ENCODE assay signal across 16 mouse cellular contexts in genomic region chr4:116829364-116830069, GRCm38 (mm10). TPM values are rescaled to one million over a fixed set of nuclear protein-coding genes. Genes with fewer than 3 reads are reported as not detected.
A peak's percentile ranks its signal among the peaks of the same experiment; 100 is the strongest.
DNase-seq lines count a peak whose midpoint lies in the region; ATAC-seq and TF ChIP-seq lines count a peak whose summit lies in the region.
"Had no signal": no experiment of that assay in that cellular context is flagged by ENCODE, and none has a peak within 500 bp of the region (broad histone marks: within the 10 kb centered on the region; RNA-seq: fewer than 3 reads in every experiment).

No protein-coding gene starts in this region.

- H3K4me1 ChIP-seq in stomach, embryonic 16.5 days (ENCODE audit: control insufficient read depth, insufficient read depth, low read length) = peaks cover 3% of the 10 kb centered on the region; the same call in 1 of the 2 replicates
- no peaks in the 10 kb centered on the region; the same call in 1 of the 2 replicates for H3K4me1 ChIP-seq in stomach, postnatal 0 days (replicated peaks; ENCODE audit: control insufficient read depth, insufficient read depth)
- H3K4me1 ChIP-seq in hindbrain, embryonic 11.5 days (replicated peaks; ENCODE audit: control insufficient read depth, insufficient read depth, low read length) = no peaks in the 10 kb centered on the region
- peaks cover 15% of the 10 kb centered on the region for H3K4me1 ChIP-seq in midbrain, embryonic 11.5 days (ENCODE audit: control insufficient read depth, insufficient read depth, low read length)

- no peak overlapping the region for H3K4me3 ChIP-seq in stomach, embryonic 16.5 days (replicated peaks; ENCODE audit: low read length)
- no peak overlapping the region for H3K4me3 ChIP-seq in stomach, postnatal 0 days (ENCODE audit: low read depth, low read length)
- H3K4me3 ChIP-seq in hindbrain, embryonic 11.5 days (ENCODE audit: low read depth, low read length) = no peak overlapping the region
- no peak overlapping the region for H3K4me3 ChIP-seq in midbrain, embryonic 11.5 days (ENCODE audit: low read depth, low read length)
- H3K4me3 ChIP-seq: gastrocnemius, adult 2 months; heart, embryonic 13.5 days; liver, embryonic 12.5 days had no signal

- whole genome bisulfite sequencing in stomach, embryonic 16.5 days = 44% methylated on average over 6 of the region's 6 CpGs
- WGBS in stomach, postnatal 0 days = 44% methylated on average over 6 of the region's 6 CpGs
- WGBS in hindbrain, embryonic 11.5 days = 43% methylated on average over 6 of the region's 6 CpGs
- 31% methylated on average over 6 of the region's 6 CpGs for WGBS in midbrain, embryonic 11.5 days

- TF ChIP-seq EP300 in stomach, postnatal 0 days (optimal IDR thresholded peaks at IDR 0.05) = no peak

- DNase-seq in stomach, postnatal 0 days (ENCODE audit: low spot score) = no peak
- DNase-seq in hindbrain, embryonic 11.5 days (ENCODE audit: low spot score) = peak; percentile 43
- no peak for DNase-seq in midbrain, embryonic 11.5 days (ENCODE audit: low spot score, missing footprints)
- no peak for DNase-seq in gastrocnemius, adult 18-20 months (ENCODE audit: low spot score)
- DNase-seq in frontal cortex, postnatal 14 days (ENCODE audit: low spot score in 2 of 2) = no peak
- DNase-seq: cerebellum, adult 11 months; gastrocnemius, adult 2 months; right cerebral cortex, adult 18-20 months; thymus, postnatal 36 days had no signal

- H3K9ac ChIP-seq in stomach, embryonic 16.5 days (ENCODE audit: low read length) = 0 out of 2 replicates have a peak overlapping the region, but pooled peaks have one; percentile 25
- H3K9ac ChIP-seq in stomach, postnatal 0 days (ENCODE audit: low read length) = no peak overlapping the region
- H3K9ac ChIP-seq in hindbrain, embryonic 11.5 days (ENCODE audit: low read depth, low read length) = peak overlapping the region; percentile 38; the same call in 1 of the 2 replicates
- H3K9ac ChIP-seq in midbrain, embryonic 11.5 days (ENCODE audit: low read length) = peak overlapping the region; percentile 53
- H3K9ac ChIP-seq: heart, embryonic 13.5 days; liver, embryonic 12.5 days had no signal

- no peak overlapping the region for H3K27ac ChIP-seq in stomach, embryonic 16.5 days (ENCODE audit: low read length)
- no peak overlapping the region for H3K27ac ChIP-seq in stomach, postnatal 0 days (replicated peaks)
- H3K27ac ChIP-seq in hindbrain, embryonic 11.5 days (ENCODE audit: low read depth, low read length) = peak overlapping the region; percentile 73
- peak overlapping the region; percentile 65 for H3K27ac ChIP-seq in midbrain, embryonic 11.5 days (ENCODE audit: low read depth, low read length)
- H3K27ac ChIP-seq: gastrocnemius, adult 2 months; heart, embryonic 13.5 days; liver, embryonic 12.5 days had no signal

- H3K27me3 ChIP-seq in stomach, embryonic 16.5 days (ENCODE audit: control insufficient read depth, insufficient read depth, low read length) = no peaks in the 10 kb centered on the region
- no peaks in the 10 kb centered on the region for H3K27me3 ChIP-seq in stomach, postnatal 0 days (ENCODE audit: control insufficient read depth, insufficient read depth, low read length)
- no peaks in the 10 kb centered on the region for H3K27me3 ChIP-seq in hindbrain, embryonic 11.5 days (ENCODE audit: control insufficient read depth, insufficient read depth, low read length)
- no peaks in the 10 kb centered on the region for H3K27me3 ChIP-seq in midbrain, embryonic 11.5 days (ENCODE audit: control insufficient read depth, insufficient read depth, low read length)
- H3K27me3 ChIP-seq: CH12.LX; heart, embryonic 13.5 days; liver, embryonic 12.5 days had no signal

- TF ChIP-seq CTCF in stomach, postnatal 0 days (IDR thresholded peaks at IDR 0.05; ENCODE audit: low read depth) = no peak

- no peak overlapping the region for H3K4me2 ChIP-seq in stomach, embryonic 16.5 days (ENCODE audit: low read depth, low read length)
- H3K4me2 ChIP-seq in stomach, postnatal 0 days (replicated peaks; ENCODE audit: low read depth) = no peak overlapping the region
- no peak overlapping the region for H3K4me2 ChIP-seq in hindbrain, embryonic 11.5 days (replicated peaks; ENCODE audit: low read depth, low read length)
- peak overlapping the region; percentile 13; the same call in 1 of the 2 replicates for H3K4me2 ChIP-seq in midbrain, embryonic 11.5 days
- H3K4me2 ChIP-seq: heart, embryonic 13.5 days; liver, embryonic 12.5 days had no signal

- no peaks in the 10 kb centered on the region for H3K36me3 ChIP-seq in stomach, embryonic 16.5 days (ENCODE audit: control insufficient read depth, insufficient read depth, low read length)
- no peaks in the 10 kb centered on the region for H3K36me3 ChIP-seq in stomach, postnatal 0 days (ENCODE audit: control insufficient read depth, insufficient read depth, low read length)
- H3K36me3 ChIP-seq in hindbrain, embryonic 11.5 days (ENCODE audit: control insufficient read depth, insufficient read depth, low read length) = no peaks in the 10 kb centered on the region
- no peaks in the 10 kb centered on the region for H3K36me3 ChIP-seq in midbrain, embryonic 11.5 days (ENCODE audit: control insufficient read depth, insufficient read depth, low read length)
- H3K36me3 ChIP-seq: heart, embryonic 13.5 days; liver, embryonic 12.5 days had no signal

- no peak for ATAC-seq in stomach, embryonic 16.5 days (ENCODE audit: insufficient read depth, low FRiP score)
- ATAC-seq in stomach, postnatal 0 days (ENCODE audit: low FRiP score, low TSS enrichment) = no peak
- ATAC-seq in hindbrain, embryonic 11.5 days (ENCODE audit: low FRiP score) = peak; percentile 21
- ATAC-seq in midbrain, embryonic 11.5 days (ENCODE audit: low FRiP score) = peak; percentile 19; the same call in 1 of the 2 replicates
- no peak for ATAC-seq in megakaryocyte progenitor cell, adult 5-6 weeks (replicated peaks; ENCODE audit: poor library complexity)
- no peak for ATAC-seq in monocyte, adult 5-6 weeks (replicated peaks; ENCODE audit: insufficient number of reproducible peaks, low FRiP score, low TSS enrichment, poor library complexity, severe bottlenecking)
- ATAC-seq: intestine, embryonic 16.5 days; liver, embryonic 12.5 days had no signal

- H3K9me3 ChIP-seq in stomach, embryonic 16.5 days (replicated peaks; ENCODE audit: control insufficient read depth, low read length) = no peaks in the 10 kb centered on the region
- H3K9me3 ChIP-seq in stomach, postnatal 0 days (ENCODE audit: control insufficient read depth, low read length) = no peaks in the 10 kb centered on the region
- no peaks in the 10 kb centered on the region for H3K9me3 ChIP-seq in hindbrain, embryonic 11.5 days (ENCODE audit: control insufficient read depth, low read length)
- no peaks in the 10 kb centered on the region for H3K9me3 ChIP-seq in midbrain, embryonic 11.5 days (ENCODE audit: control insufficient read depth, low read length)
- H3K9me3 ChIP-seq: heart, embryonic 13.5 days; liver, embryonic 12.5 days had no signal

RNA-seq across cellular contexts. Expression of gene Hpdl, which starts 8.0 kb away (rescaled TPM):
- 0.57 and 0.94 TPM in 2 replicates for polyA plus RNA-seq in stomach, embryonic 16.5 days (2015; fragmentation: Nextera tagmentation; extraction: Ambion mirVana)
- polyA plus RNA-seq in stomach, postnatal 0 days (2015; fragmentation: Nextera tagmentation; extraction: Ambion mirVana) = 0.51 and 0.85 TPM in 2 replicates
- 0.63 and 1.0 TPM in 2 replicates for polyA plus RNA-seq in hindbrain, embryonic 11.5 days (2014; fragmentation: Nextera tagmentation; extraction: Ambion mirVana)
- 0.51 and 0.81 TPM in 2 replicates for polyA plus RNA-seq in midbrain, embryonic 11.5 days (2014; fragmentation: Nextera tagmentation; extraction: Ambion mirVana)
- 1 to 10 TPM; 1.1 to 1.6 TPM for total RNA-seq in gastrocnemius, adult 18-20 months (2021)
- 0.10 TPM in 1 of 2 replicates, not detected in the other for total RNA-seq in megakaryocyte progenitor cell, adult 5-6 weeks (2015)
- 0.27 TPM in 1 of 2 replicates, not detected in the other for total RNA-seq in megakaryocyte progenitor cell, adult 5-6 weeks (2017)
- not detected in 3 replicates for total RNA-seq in monocyte, adult 5-6 weeks (2017)

RNA-seq across cellular contexts. Expression of gene Mutyh, which starts 22.0 kb away (rescaled TPM):
- polyA plus RNA-seq in stomach, embryonic 16.5 days (2015; fragmentation: Nextera tagmentation; extraction: Ambion mirVana) = 11.6 and 12.0 TPM in 2 replicates
- polyA plus RNA-seq in stomach, postnatal 0 days (2015; fragmentation: Nextera tagmentation; extraction: Ambion mirVana) = 3.1 and 3.9 TPM in 2 replicates
- 14.4 and 16.6 TPM in 2 replicates for polyA plus RNA-seq in hindbrain, embryonic 11.5 days (2014; fragmentation: Nextera tagmentation; extraction: Ambion mirVana)
- polyA plus RNA-seq in midbrain, embryonic 11.5 days (2014; fragmentation: Nextera tagmentation; extraction: Ambion mirVana) = 13.9 and 18.2 TPM in 2 replicates
- under 1 TPM; 0.80 to 0.88 TPM for total RNA-seq in gastrocnemius, adult 18-20 months (2021)
- 10.7 and 13.3 TPM in 2 replicates for total RNA-seq in megakaryocyte progenitor cell, adult 5-6 weeks (2015)
- 5.2 and 8.4 TPM in 2 replicates for total RNA-seq in megakaryocyte progenitor cell, adult 5-6 weeks (2017)
- 3.2 to 8.0 TPM (median 4.5 TPM) in 3 replicates for total RNA-seq in monocyte, adult 5-6 weeks (2017)

RNA-seq across cellular contexts. Expression of gene Toe1, which starts 22.1 kb away (rescaled TPM):
- polyA plus RNA-seq in stomach, embryonic 16.5 days (2015; fragmentation: Nextera tagmentation; extraction: Ambion mirVana) = 28.4 and 31.9 TPM in 2 replicates
- 16.0 and 17.3 TPM in 2 replicates for polyA plus RNA-seq in stomach, postnatal 0 days (2015; fragmentation: Nextera tagmentation; extraction: Ambion mirVana)
- 33.4 and 34.0 TPM in 2 replicates for polyA plus RNA-seq in hindbrain, embryonic 11.5 days (2014; fragmentation: Nextera tagmentation; extraction: Ambion mirVana)
- 33.7 and 34.1 TPM in 2 replicates for polyA plus RNA-seq in midbrain, embryonic 11.5 days (2014; fragmentation: Nextera tagmentation; extraction: Ambion mirVana)
- 1 to 10 TPM; 3.7 to 4.7 TPM for total RNA-seq in gastrocnemius, adult 18-20 months (2021)
- 17.4 and 18.2 TPM in 2 replicates for total RNA-seq in megakaryocyte progenitor cell, adult 5-6 weeks (2015)
- 33.9 and 42.0 TPM in 2 replicates for total RNA-seq in megakaryocyte progenitor cell, adult 5-6 weeks (2017)
- 32.9 to 53.5 TPM (median 37.8 TPM) in 3 replicates for total RNA-seq in monocyte, adult 5-6 weeks (2017)

RNA-seq across cellular contexts. Expression of gene Zswim5, which starts 47.7 kb away (rescaled TPM):
- 0.44 and 0.56 TPM in 2 replicates for polyA plus RNA-seq in stomach, embryonic 16.5 days (2015; fragmentation: Nextera tagmentation; extraction: Ambion mirVana)
- polyA plus RNA-seq in stomach, postnatal 0 days (2015; fragmentation: Nextera tagmentation; extraction: Ambion mirVana) = 0.04 and 0.06 TPM in 2 replicates
- 9.8 and 10.4 TPM in 2 replicates for polyA plus RNA-seq in hindbrain, embryonic 11.5 days (2014; fragmentation: Nextera tagmentation; extraction: Ambion mirVana)
- polyA plus RNA-seq in midbrain, embryonic 11.5 days (2014; fragmentation: Nextera tagmentation; extraction: Ambion mirVana) = 8.7 and 10.1 TPM in 2 replicates
- under 1 TPM; 0.07 to 0.19 TPM for total RNA-seq in gastrocnemius, adult 18-20 months (2021)
- total RNA-seq in megakaryocyte progenitor cell, adult 5-6 weeks (2015) = 0.10 and 0.15 TPM in 2 replicates
- 0.03 and 0.12 TPM in 2 replicates for total RNA-seq in megakaryocyte progenitor cell, adult 5-6 weeks (2017)
- 0.10 to 0.19 TPM in 2 of 3 replicates, not detected in the other for total RNA-seq in monocyte, adult 5-6 weeks (2017)

Comparison
In these comparisons a context has a peak if more than half of its experiments do, and no peak if none do; other contexts are left out.
1. ATAC-seq: peak in hindbrain, embryonic 11.5 days (single experiment) and midbrain, embryonic 11.5 days (single experiment); none in stomach, embryonic 16.5 days (single experiment), stomach, postnatal 0 days (single experiment), megakaryocyte progenitor cell, adult 5-6 weeks (single experiment) and monocyte, adult 5-6 weeks (single experiment).
2. H3K27ac ChIP-seq: peak in hindbrain, embryonic 11.5 days (single experiment) and midbrain, embryonic 11.5 days (single experiment); none in stomach, embryonic 16.5 days (single experiment) and stomach, postnatal 0 days (single experiment).